Comparison of ENCODE assay signal across 18 mouse cellular contexts in genomic region chr7:66325419-66326053, GRCm38 (mm10). TPM values are rescaled to one million over a fixed set of nuclear protein-coding genes. Genes with fewer than 3 reads are reported as not detected.
DNase-seq lines count a peak whose midpoint lies in the region; ATAC-seq and TF ChIP-seq lines count a peak whose summit lies in the region.
"Had no signal": no experiment of that assay in that cellular context is flagged by ENCODE, and none has a peak within 500 bp of the region (broad histone marks: within the 10 kb centered on the region; RNA-seq: fewer than 3 reads in every experiment).

No protein-coding gene starts in this region.

- no peak for TF ChIP-seq CTCF in kidney, postnatal 0 days (IDR thresholded peaks at IDR 0.05; ENCODE audit: low read depth)

- no peaks in the 10 kb centered on the region for H3K4me1 ChIP-seq in kidney, postnatal 0 days (replicated peaks; ENCODE audit: insufficient read depth, low read length)

- peaks cover 5% of the 10 kb centered on the region; the same call in 1 of the 2 replicates for H3K36me3 ChIP-seq in kidney, postnatal 0 days (ENCODE audit: insufficient read depth, low read length)

- WGBS in kidney, postnatal 0 days, result 29% methylated on average over 3 of the region's 3 CpGs

- H3K27me3 ChIP-seq in kidney, postnatal 0 days (ENCODE audit: insufficient read depth, low read length), result no peaks in the 10 kb centered on the region

- H3K27ac ChIP-seq in kidney, postnatal 0 days, result no peak overlapping the region
- H3K27ac ChIP-seq: left cerebral cortex, adult 2 months had no signal

- no peak overlapping the region for H3K9ac ChIP-seq in kidney, postnatal 0 days (ENCODE audit: low read depth, low read length)

- H3K4me2 ChIP-seq in kidney, postnatal 0 days (ENCODE audit: low read length), result no peak overlapping the region

- peak; percentile 48 for DNase-seq in heart, postnatal 4 days
- no peak for DNase-seq in heart, adult 9 months (ENCODE audit: low spot score in 2 of 2)
- DNase-seq in NIH3T3 (ENCODE audit: low read depth) (peak; percentile 68), liver (no peak)
- DNase-seq in kidney, postnatal 0 days (ENCODE audit: low spot score), result peak; percentile 74
- DNase-seq in lung, postnatal 25 days (ENCODE audit: low spot score), result peak; percentile 61
- DNase-seq in ovary, postnatal 14 days (ENCODE audit: low spot score), result no peak
- DNase-seq: cerebellum, adult 9-10 months; right cerebral cortex, postnatal 25 days had no signal

- H3K4me3 ChIP-seq in kidney, postnatal 0 days (replicated peaks; ENCODE audit: low read depth, low read length), result no peak overlapping the region
- H3K4me3 ChIP-seq: left cerebral cortex, adult 2 months had no signal

- H3K9me3 ChIP-seq in kidney, postnatal 0 days (replicated peaks; ENCODE audit: low read length), result no peaks in the 10 kb centered on the region

- no peak for ATAC-seq in kidney, postnatal 0 days (replicated peaks; ENCODE audit: low FRiP score, low read depth)
- ATAC-seq: CD4-positive, CD25-positive, alpha-beta regulatory T cell, adult 4 months; forebrain, embryonic 16.5 days; intestine, postnatal 0 days had no signal

RNA-seq across cellular contexts. Expression of gene Gm10974, which starts 40.2 kb away (rescaled TPM):
- not detected for total RNA-seq in heart, postnatal 4 days (2021)
- polyA plus RNA-seq in kidney, postnatal 0 days (2015; fragmentation: Nextera tagmentation; extraction: Ambion mirVana), result not detected in 2 replicates
- total RNA-seq: gastrocnemius, postnatal 4 days; left cerebral cortex, adult 2 months had no signal
- polyA plus RNA-seq: CD4-positive, CD25-positive, alpha-beta regulatory T cell, adult 4 months; embryonic facial prominence, embryonic 11.5 days; forebrain, embryonic 16.5 days; hindbrain, embryonic 11.5 days; intestine, postnatal 0 days; limb, embryonic 14.5 days; thymus, postnatal 0 days had no signal

Comparison
In these comparisons a context has a peak if more than half of its experiments do, and no peak if none do; other contexts are left out.
1. DNase-seq: peak in heart, postnatal 4 days (single experiment), NIH3T3 (single experiment), kidney, postnatal 0 days (single experiment) and lung, postnatal 25 days (single experiment); none in heart, adult 9 months (0 of 2), ovary, postnatal 14 days (single experiment) and liver (single experiment).